Mouse (Mus musculus): ENCODE measurements at regions not wholly inside any gene's neighbourhood (a gene's known extent, or its start where the extent isn't known, plus 50 kb on each side); places are given as distances from the start of the nearest gene placed in this dataset.

GRCm38 (mm10) chr10:111111020-111111419 lies 53.5 kb upstream of the Osbpl8 start:
- DNase-seq (ENCODE audit: low spot score in 2 of 2): no peak

GRCm38 (mm10) chr10:111108658-111109633 lies 55.6 kb upstream of the Osbpl8 start:
- peak in 1 of 2 experiments; percentile 74 for DNase-seq (ENCODE audit: low spot score in 2 of 2)

- no peak for DNase-seq (ENCODE audit: low spot score in 2 of 2)
Observed at GRCm38 (mm10) chr10:111107852-111108251, 56.7 kb upstream of the Osbpl8 start.

- peak; percentile 40 to 74 for DNase-seq (ENCODE audit: low spot score in 2 of 2)
Observed at GRCm38 (mm10) chr10:111107387-111107786, 57.2 kb upstream of the Osbpl8 start.

GRCm38 (mm10) chr10:111106411-111106810 lies 58.1 kb upstream of the Osbpl8 start:
- DNase-seq (ENCODE audit: low spot score in 2 of 2): no peak

- DNase-seq (ENCODE audit: low spot score in 2 of 2): no peak
Observed at GRCm38 (mm10) chr10:111105662-111106061, 58.9 kb upstream of the Osbpl8 start.

GRCm38 (mm10) chr10:111103512-111103911 lies 61.0 kb upstream of the Osbpl8 start:
- no peak for DNase-seq (ENCODE audit: low spot score in 2 of 2)

- no peak for DNase-seq (ENCODE audit: low spot score in 2 of 2)
Observed at GRCm38 (mm10) chr10:111103086-111103485, 61.5 kb upstream of the Osbpl8 start.

- no peak for DNase-seq (ENCODE audit: low spot score in 2 of 2)
Observed at GRCm38 (mm10) chr10:111101901-111102761, 62.4 kb upstream of the Osbpl8 start.

GRCm38 (mm10) chr10:111099812-111100464 lies 64.6 kb upstream of the Osbpl8 start:
- DNase-seq (ENCODE audit: low spot score in 2 of 2): peak in 1 of 2 experiments; percentile 81

- DNase-seq (ENCODE audit: low spot score in 2 of 2): no peak
Observed at GRCm38 (mm10) chr10:111099059-111099811, 65.3 kb upstream of the Osbpl8 start.

- no peak for DNase-seq (ENCODE audit: low spot score in 2 of 2)
Observed at GRCm38 (mm10) chr10:111097245-111097644, 67.3 kb upstream of the Osbpl8 start.

- no peak for DNase-seq (ENCODE audit: low spot score in 2 of 2)
Observed at GRCm38 (mm10) chr10:111096811-111097210, 67.7 kb upstream of the Osbpl8 start.

GRCm38 (mm10) chr10:111094405-111094804 lies 70.1 kb upstream of the Osbpl8 start:
- no peak for DNase-seq (ENCODE audit: low spot score in 2 of 2)

GRCm38 (mm10) chr10:111089382-111089781 lies 75.2 kb upstream of the Osbpl8 start:
- no peak for DNase-seq (ENCODE audit: low spot score in 2 of 2)

GRCm38 (mm10) chr10:111085561-111085960 lies 75.6 kb upstream of the Zdhhc17 start:
- DNase-seq (ENCODE audit: low spot score in 2 of 2): no peak

GRCm38 (mm10) chr10:111084267-111084780 lies 74.4 kb upstream of the Zdhhc17 start:
- DNase-seq (ENCODE audit: low spot score in 2 of 2): no peak

- no peak for DNase-seq (ENCODE audit: low spot score in 2 of 2)
Observed at GRCm38 (mm10) chr10:111083861-111084260, 73.9 kb upstream of the Zdhhc17 start.

GRCm38 (mm10) chr10:111083338-111083737 lies 73.4 kb upstream of the Zdhhc17 start:
- DNase-seq (ENCODE audit: low spot score in 2 of 2): peak in 1 of 2 experiments; percentile 29

- DNase-seq (ENCODE audit: low spot score in 2 of 2): peak in 1 of 2 experiments; percentile 25
Observed at GRCm38 (mm10) chr10:111080322-111080721, 70.4 kb upstream of the Zdhhc17 start.

GRCm38 (mm10) chr10:111079051-111079450 lies 69.1 kb upstream of the Zdhhc17 start:
- peak in 1 of 2 experiments; percentile 30 for DNase-seq (ENCODE audit: low spot score in 2 of 2)
